Mouse (Mus musculus) neural tube, embryonic 10.5 days (tissue): ENCODE measurements at regions not wholly inside any gene's neighbourhood (a gene's known extent, or its start where the extent isn't known, plus 50 kb on each side); places are given as distances from the start of the nearest gene placed in this dataset.

ENCODE experiments used
- DNase-seq: peaks from one replicate; pipeline ENCODE4 v3.0.0-alpha.2; 2017; ENCODE audit warnings: low spot score; ENCODE audit errors: extremely low spot score

GRCm38 (mm10) chr8:4934551-4934950 lies 155.2 kb upstream of the Shcbp1 start:
- DNase-seq, result no peak

- no peak for DNase-seq
Observed at GRCm38 (mm10) chr8:4934035-4934434, 154.7 kb upstream of the Shcbp1 start.

GRCm38 (mm10) chr8:4916447-4916846 lies 137.1 kb upstream of the Shcbp1 start:
- no peak for DNase-seq

GRCm38 (mm10) chr8:4895046-4895445 lies 115.7 kb upstream of the Shcbp1 start:
- no peak for DNase-seq

- DNase-seq, result peak; percentile 16
Observed at GRCm38 (mm10) chr8:4868761-4869160, 89.4 kb upstream of the Shcbp1 start.

GRCm38 (mm10) chr8:4839087-4839486 lies 59.7 kb upstream of the Shcbp1 start:
- no peak for DNase-seq

GRCm38 (mm10) chr8:4838527-4838926 lies 59.2 kb upstream of the Shcbp1 start:
- DNase-seq, result no peak

GRCm38 (mm10) chr8:4837719-4838118 lies 58.4 kb upstream of the Shcbp1 start:
- DNase-seq, result no peak

- DNase-seq, result no peak
Observed at GRCm38 (mm10) chr8:4836651-4837050, 57.3 kb upstream of the Shcbp1 start.
